Mouse (Mus musculus): ENCODE data around the gene Ttc1.

DNA sequence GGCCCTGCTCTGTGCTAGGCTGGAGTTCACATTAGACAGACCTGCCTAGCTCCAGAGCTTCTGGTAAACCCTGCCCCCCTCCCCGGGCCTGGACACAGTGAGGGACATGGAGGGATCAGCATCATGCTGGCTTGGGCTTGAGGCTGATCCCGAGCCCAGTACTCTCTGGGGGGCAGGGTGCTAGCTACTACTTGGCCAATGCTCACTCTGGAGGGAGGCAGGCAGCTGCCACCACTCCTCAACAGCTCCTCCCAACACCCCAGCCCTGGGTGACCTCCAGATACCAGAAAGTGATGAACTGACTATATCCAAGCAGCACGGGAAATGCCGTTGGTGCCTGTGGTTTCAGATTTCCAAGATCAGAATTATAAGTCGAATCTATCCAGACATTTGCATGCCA is 25.9 kb upstream of the Ttc1 start:
- TF ChIP-seq CTCF (IDR thresholded peaks at IDR 0.05; ENCODE audit: low read depth, low read length), result no peak
- no peak for TF ChIP-seq POLR2A (IDR thresholded peaks at IDR 0.05; ENCODE audit: insufficient read depth, low read length)
- no peak for TF ChIP-seq EP300 (IDR thresholded peaks at IDR 0.05; ENCODE audit: insufficient read depth, low read depth, low read length)

Measured in ES-Bruce4 (cell line).